Mouse (Mus musculus) frontal cortex, adult (tissue): ENCODE measurements around the gene Vwde.
A peak's percentile ranks its signal among the peaks of the same experiment; 100 is the strongest.

Experiments used
- ATAC-seq: cut with Nextera tagmentation; 2 replicates; pipeline ENCODE4 v1.9.2; 2017; ENCODE audit warnings: mild to moderate bottlenecking, moderate library complexity, mixed read lengths; ENCODE audit not compliant: low TSS enrichment

The Vwde gene

DNA sequence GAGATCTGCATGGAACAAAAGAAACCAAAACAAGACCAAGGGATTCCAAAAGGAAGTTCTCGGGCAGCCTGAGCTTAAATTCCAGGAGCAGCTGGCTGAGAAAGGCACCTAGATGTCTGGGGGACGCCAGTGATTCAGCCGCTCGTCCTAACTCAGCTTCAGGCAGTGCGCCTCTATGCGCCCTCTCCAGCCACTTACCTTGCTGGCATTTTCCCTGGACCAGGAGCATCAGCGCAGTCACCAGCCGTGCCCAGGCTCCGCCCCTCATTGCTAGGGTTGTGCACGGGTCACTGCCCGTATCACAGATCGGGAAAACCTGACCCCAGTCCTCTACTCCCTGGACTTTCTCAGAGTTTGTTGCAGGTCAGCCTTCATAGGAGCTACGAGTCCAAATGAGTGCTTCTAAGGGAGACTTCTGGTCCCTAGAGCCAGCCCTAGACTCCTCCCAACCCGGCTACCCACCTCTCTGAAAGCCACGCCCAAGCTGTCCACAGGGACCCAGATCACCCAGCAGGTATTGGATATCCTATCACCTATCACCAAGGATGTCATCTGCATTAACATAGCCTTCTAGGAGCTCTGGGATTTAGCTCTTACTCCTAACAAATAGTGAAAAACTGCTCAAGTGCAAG, at the start of gene Vwde:
TSS of gene Vwde (minus strand) at position 370 of the 632 bp plus-strand sequence.
- ATAC-seq = peak; percentile 81

DNA sequence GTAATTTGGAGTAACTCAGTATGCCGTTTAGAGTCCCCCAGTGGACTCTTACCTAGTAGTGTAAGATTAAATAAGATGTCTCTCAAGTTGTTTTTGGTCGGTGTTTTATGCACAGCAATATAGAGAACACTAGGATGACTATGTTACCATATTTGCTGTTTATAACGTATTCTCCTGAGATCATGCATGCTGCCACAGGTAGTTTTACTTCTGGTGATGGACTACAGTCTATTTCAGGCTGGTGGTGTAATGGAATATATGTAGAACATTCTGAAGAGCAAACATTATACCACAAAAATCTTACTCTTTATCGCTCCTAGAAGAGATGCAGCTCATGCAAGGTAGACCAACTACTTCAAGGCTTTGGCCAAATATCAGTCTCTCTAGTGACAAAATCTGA, 30.6 kb upstream of the Vwde start:
- ATAC-seq = no peak

DNA sequence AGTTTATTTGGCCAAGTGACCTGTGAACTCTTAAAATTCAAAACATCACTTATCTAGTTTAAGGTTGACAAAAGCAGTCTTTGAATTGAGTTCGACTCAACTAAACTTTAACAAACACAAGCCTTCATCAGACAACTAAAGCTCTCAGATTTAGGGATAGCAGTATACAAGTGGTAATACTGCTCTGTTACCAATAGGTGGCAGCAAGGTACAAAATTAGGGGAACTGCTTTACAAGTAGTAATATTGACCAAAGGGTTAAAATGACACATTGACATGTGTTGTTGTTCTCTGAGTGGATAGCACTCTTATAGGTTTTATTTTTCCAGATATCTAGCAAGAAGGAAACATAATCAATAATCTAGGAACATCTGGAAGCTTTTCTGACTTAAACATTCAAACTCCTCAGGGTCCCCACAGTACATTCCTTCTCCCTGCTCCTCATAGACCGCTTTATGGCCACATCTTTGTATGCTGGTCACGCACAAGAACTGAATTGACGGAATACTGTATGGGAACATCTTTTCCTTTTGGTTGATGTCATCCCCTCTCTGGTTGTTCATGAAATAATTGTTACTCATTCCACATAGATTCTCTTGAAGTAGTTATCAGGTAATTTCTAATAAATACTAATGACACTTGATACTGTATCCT, 23.7 kb upstream of the Vwde start:
- peak; percentile 77 for ATAC-seq

DNA sequence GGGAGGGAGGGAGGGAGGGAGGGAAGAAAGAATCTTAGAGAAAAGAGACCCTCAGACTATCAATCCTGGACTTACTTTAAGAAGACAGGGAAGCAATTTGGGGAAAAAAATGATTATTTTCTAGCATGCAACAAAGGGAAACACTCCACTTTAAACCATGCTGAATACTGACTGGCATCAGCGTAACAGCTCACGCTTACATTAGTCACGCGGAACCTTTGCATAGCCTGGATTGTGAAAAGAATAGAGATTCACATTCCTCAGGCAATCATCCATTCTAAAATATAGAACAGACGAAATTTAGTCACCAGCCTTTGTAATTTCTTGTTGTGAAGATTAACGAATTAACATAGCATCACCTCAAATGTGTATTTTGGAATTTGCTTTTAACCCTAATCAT, 18.6 kb downstream of the Vwde start:
- ATAC-seq = no peak

DNA sequence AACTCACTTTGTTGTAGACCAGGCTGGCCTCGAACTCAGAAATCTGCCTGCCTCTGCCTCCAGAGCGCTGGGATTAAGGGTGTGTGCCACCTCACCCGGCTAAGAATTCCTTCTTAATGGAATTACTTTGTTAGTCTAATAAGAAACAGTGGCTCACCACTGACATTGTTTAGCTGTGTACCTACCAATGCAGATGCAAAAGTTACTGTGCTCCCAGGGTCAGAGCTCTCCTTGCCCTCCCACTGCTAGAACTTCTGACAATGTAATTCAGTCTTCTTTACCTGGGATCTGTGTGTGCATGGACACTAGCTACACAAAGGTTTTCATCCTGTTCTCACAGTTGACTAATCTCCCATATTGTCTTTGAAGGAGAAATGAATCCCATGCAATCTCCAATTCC, 27.3 kb downstream of the Vwde start:
- ATAC-seq = no peak

DNA sequence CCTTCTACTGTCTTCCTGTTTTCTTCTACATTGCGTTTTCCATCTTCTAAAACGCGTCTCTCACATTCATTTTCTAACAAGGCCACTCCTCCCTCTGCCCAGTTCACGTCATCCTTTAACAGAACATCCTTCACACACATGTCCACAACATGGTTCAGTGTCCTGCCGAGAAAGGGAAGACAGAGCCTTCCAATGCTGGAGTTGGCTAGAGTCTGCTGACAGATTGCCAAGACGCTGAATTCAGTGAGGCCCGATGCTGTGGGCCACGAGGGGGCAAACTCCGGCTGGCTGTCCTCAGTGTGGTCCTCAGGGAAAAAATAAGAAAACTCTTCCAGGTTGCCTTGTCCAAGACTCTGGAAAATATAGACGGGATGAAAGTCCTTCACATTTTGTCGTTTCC, 37.9 kb downstream of the Vwde start:
- no peak for ATAC-seq

DNA sequence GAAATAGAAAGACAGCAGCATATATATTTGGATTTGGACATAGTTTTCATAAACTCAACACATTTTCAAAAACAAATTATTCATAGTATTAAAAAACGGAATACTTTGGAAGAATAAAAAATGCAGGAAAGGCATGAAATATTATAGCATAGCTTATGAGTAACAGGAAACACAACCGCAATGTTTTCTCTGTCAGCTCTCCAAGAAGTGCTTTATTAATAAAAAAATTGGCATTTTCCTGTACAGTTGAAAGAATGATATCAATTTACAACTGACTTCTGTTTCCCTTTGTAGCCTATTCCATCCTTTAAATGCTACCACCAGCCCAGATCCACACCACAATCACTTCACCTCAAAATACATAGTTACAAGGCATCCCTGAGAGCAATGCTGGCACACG, 44.7 kb downstream of the Vwde start:
- ATAC-seq = no peak

DNA sequence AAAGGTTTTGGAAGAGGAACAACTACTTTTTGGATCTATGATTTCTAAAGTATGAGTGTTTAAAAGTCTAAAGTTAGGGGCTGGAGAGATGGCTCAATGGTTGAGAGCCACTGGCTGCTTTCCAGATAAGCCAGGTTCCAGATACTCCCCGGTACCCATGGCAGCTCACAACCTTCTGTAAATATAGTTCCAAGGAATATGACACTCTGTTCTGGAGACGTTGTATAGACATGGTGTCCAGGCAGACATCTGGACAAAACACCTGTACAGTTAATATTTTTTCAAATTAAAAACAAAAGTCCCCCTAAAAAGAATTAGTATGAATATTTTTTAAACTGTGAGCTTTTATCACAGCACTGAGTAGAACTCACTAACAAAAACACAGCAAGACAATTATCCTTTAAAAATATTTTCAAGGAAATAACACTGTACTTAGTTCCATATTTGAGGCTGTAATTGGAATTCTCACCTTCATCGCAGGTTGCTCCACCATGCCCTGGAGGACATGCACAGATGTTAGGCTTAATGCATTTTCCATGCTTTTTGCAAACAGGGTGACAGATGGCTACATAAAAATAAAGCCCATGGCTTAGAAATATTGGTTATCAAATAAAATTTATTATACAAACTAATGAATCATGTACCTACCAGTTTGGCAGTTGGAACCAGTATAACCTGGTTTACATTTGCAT, 55.2 kb downstream of the Vwde start:
- no peak for ATAC-seq

DNA sequence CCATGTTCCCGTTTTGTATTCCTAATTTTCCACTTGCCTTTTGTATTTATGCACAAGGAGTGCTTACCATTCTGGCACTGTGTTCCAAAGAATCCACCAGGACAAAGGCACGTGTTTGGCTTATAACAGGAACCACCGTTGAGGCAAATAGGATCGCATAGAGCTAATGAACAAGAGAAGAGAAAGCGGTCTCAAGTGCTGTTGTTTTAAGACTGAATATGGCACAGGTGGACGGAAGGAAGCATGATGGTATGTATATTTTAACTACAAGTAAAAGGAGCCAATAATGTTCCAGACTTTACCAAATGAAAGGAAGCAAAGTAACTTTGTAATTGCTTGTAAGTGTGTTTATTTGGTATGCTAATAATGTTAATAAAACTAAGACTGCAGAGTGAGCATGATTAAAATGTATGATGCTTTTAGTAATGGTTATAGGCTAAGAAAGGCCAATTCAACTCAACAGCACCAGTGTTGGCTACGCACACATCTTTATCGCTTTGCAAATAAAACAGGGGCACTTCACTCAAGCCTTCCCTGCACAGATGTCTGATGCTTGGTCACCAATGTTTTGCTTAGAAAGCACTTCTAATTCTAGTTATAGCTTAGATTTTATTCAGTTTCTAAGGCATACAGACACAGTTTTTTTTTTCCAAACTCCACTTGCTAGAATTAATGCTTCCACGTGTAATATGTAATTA, 58.4 kb downstream of the Vwde start:
- ATAC-seq = no peak

DNA sequence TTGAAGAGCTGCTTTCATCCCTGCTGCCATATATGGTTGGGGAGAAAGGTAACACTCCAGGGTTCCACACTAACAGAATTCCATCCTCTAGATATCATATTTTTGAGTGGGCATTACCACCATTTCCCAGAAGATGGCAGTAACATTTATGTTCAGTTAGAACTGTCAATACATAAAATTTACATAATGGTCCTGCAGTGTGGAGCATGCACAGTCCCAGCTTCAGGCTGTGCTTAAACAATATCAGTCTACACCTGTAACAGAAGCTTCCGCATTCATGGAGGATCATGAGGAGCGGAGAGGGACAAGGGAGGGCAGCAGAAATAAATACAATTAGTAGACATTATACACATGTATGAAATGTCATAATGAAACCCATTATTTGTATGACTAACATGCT, 65.3 kb downstream of the Vwde start:
- ATAC-seq = peak; percentile 93

DNA sequence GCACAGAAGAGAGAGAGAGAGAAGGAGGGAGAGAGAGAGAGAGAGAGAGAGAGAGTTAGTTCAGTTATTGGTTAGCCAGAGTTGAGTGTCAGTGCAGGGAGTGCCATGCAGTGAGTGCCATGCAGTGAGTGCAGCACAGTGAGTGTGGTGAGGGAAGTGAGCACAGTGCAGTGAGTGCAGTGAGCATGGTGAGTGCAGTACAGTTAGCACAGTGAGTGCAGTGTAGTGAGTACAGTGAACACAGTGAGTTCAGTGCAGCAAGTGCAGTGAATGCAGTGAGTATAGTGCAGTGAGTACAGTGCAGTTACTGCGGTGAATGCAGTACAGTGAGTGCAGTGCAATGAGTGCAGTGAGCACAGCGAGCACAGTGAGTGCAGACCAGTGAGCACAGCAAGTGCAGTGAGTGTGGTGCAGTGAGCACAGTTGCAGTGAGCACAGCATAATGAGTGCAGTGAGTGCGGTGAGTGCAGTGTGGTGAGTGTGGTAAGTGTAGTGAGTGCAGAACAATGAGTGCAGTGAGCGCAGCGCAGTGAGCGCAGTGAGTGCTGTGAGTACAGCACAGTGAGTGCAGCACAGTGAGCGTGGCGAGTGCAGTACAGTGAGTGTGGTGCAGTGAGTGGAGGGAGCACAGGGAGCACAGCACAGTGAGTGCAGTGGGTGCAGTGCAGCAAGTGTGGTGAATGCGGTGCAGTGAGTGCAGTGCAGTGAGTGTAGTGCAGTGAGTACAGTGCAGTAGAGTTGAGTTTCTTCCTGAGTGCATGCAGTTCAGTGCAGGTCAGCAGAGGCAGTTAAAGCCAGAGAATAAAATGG, 70.7 kb downstream of the Vwde start:
- ATAC-seq = no peak

DNA sequence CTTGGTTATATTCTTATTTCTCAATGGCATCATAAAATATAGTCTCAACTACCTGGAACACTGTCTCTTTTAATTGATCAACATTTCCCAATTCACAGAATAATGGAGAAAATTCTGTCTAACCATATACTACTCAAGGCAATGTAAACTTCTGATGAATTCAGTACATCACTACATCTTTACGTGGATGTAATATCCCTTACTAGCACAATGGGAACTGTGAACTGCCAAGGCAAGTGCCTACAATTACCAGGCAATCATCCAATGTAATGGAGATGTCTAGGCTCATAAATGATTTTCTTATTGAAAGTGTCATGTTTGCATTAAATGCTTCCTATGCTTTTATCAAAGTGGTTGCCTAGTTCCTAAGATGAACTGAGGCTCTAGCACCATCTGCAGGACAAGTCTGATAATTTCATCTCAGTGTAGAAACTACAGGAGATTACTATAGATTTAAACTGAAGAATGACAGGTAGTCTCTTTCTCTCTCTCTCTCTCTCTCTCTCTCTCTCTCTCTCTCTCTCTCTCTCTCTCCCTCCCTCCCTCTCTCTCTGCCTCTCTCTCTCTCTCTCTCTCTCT, 72.6 kb downstream of the Vwde start:
- peak; percentile 97 for ATAC-seq

DNA sequence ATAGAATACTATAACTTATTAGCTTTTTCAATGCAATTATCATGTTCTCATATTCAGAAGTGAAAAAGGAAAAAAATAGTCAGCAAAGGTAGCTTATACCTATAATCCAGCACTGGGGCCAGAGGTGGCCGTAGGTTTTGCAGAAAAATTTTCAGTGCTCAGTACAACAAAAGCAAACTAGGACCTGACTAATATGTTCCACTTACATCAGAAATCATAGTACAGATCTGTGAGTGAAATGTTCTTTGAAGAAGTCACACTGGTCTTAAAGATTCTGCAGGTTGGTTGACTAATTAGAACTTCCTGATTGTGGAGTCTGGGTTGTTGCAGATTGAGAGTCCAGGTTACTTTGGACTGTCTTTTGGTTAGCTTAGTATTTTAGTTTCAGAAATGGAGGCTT, 87.5 kb downstream of the Vwde start:
- ATAC-seq = no peak

DNA sequence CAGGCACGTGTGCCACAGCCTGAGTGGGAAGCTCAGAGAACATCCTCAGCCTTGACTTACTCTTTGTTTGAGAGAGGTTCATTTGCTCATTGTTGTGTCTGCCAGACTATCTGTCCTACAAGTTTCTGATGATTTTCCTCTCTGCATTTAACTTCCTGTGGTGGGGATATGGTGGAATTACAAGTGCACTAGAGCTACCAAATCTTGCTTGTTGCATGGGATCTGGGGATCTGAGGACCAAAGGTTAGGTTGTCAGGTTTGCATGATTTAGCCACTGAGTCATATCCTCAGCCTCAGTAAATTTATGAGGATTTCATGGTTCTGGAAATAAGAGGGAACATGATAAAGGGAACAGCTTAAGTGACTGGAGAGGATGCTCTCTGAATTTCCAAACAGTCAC, 116.1 kb downstream of the Vwde start:
- ATAC-seq = no peak
